Mouse (Mus musculus): ENCODE measurements around the gene Epgn.

DNA sequence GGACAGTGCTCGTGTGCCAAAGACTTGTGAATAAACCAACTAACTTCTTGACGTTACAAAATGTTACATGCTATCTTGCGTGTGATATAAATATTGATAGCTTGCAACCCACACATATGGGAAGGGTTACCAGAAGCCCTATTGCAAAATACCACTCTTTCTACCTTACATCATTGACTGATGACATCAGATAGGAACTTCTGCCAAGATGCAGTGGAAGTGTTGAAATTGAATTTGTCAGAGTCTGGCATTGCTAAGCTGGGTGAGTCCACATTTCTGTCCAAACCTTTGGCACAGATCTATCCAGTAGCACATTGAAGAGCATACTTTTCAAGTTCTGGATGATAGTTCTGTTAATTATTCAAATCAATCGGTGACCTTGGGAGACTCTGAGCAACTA is 9.4 kb downstream of the Epgn start:
- TF ChIP-seq TAL1 (IDR thresholded peaks at IDR 0.05; ENCODE audit: low read length) (no peak), POLR2A (IDR thresholded peaks at IDR 0.05; ENCODE audit: control insufficient read depth in 1 of 2, insufficient read depth in 1 of 2, low read depth in 1 of 2, low read length in 2 of 2, poor library complexity in 1 of 2) (no peak), CHD2 (IDR thresholded peaks at IDR 0.05; ENCODE audit: low read length) (no peak), USF1 (IDR thresholded peaks at IDR 0.05; ENCODE audit: low read depth, low read length) (no peak)

Data from MEL (cell line).